Mouse (Mus musculus) kidney, embryonic 16.5 days (tissue): ENCODE data around the gene Ccdc80. TPM values are rescaled to one million over a fixed set of nuclear protein-coding genes. Genes with fewer than 3 reads are reported as not detected.

Experiments used
- ATAC-seq: fragments of 200-750 bp; cut with Nextera tagmentation; 2 replicates; pipeline ENCODE4 v1.8.0; 2017; ENCODE audit warnings: moderate TSS enrichment; ENCODE audit not compliant: low FRiP score, low TSS enrichment
- H3K27ac ChIP-seq: fragments of 300-500 bp; sonication (generic); 2 replicates; pipeline ENCODE4 v1.5.1; 2014; ENCODE audit warnings: low read length
- H3K27me3 ChIP-seq: fragments of 300-500 bp; sonication (generic); 2 replicates; pipeline ENCODE4 v1.6.1; 2014; ENCODE audit warnings: low read length, control low read depth, mixed read lengths; ENCODE audit not compliant: insufficient read depth
- H3K36me3 ChIP-seq: fragments of 300-500 bp; sonication (generic); 2 replicates; pipeline ENCODE4 v1.6.1; 2014; ENCODE audit warnings: low read length, control low read depth, mixed read lengths; ENCODE audit not compliant: insufficient read depth
- H3K4me1 ChIP-seq: fragments of 300-500 bp; sonication (generic); 2 replicates; pipeline ENCODE4 v1.6.1; 2014; ENCODE audit warnings: low read length, control low read depth, mixed read lengths; ENCODE audit not compliant: insufficient read depth
- H3K4me2 ChIP-seq: fragments of 300-500 bp; sonication (generic); replicated peaks from 2 replicates; pipeline ENCODE4 v1.6.1; 2014; ENCODE audit warnings: low read depth, low read length
- H3K4me3 ChIP-seq: fragments of 300-500 bp; sonication (generic); 2 replicates; pipeline ENCODE4 v1.5.1; 2014; ENCODE audit warnings: mild to moderate bottlenecking, low read length
- H3K9ac ChIP-seq: fragments of 300-500 bp; sonication (generic); replicated peaks from 2 replicates; pipeline ENCODE4 v1.6.1; 2014; ENCODE audit warnings: low read length
- H3K9me3 ChIP-seq: fragments of 300-500 bp; sonication (generic); 2 replicates; pipeline ENCODE4 v1.6.1; 2016; ENCODE audit warnings: low read length, control low read depth
- WGBS: fragments of 180-500 bp; shearing (Covaris S2); extraction: QIAGEN DNeasy Blood & Tissue Kit; methylation state at CpG from one replicate; pipeline ENCODE4 v1.1.7; 2014; 5-methylcytosine and 5-hydroxymethylcytosine counted together
- polyA plus RNA-seq: library from polyadenylated mRNA; unstranded; fragments of >200 nt; fragmentation: Nextera tagmentation; extraction: Ambion mirVana; gene quantifications from 2 replicates; pipeline ENCODE4 v1.2.1, GENCODE M21; 2015

Gene Ccdc80
- polyA plus RNA-seq, 1 experiment from 2014 or later = 114 TPM

- Histone ChIP-seq H3K9ac (no peak overlapping the region), H3K4me2 (no peak overlapping the region), H3K4me3 (no peak overlapping the region), H3K27ac (no peak overlapping the region), H3K4me1 (no peaks in the 10 kb centered on the region), H3K36me3 (peaks cover 49% of the 10 kb centered on the region), H3K27me3 (no peaks in the 10 kb centered on the region), H3K9me3 (no peaks in the 10 kb centered on the region)
- WGBS = 96% methylated on average over 5 of the region's 5 CpGs
- ATAC-seq = no peak
These were observed 49.4 kb downstream of the Ccdc80 start for GRCm38 (mm10) chr16:45142565-45142964.

GRCm38 (mm10) chr16:45145119-45145518, 51.9 kb downstream of the Ccdc80 start:
- no peak overlapping the region for H3K27ac ChIP-seq
- no peak overlapping the region for H3K4me3 ChIP-seq
- H3K9ac ChIP-seq = no peak overlapping the region
- WGBS = 89% methylated on average over 6 of the region's 6 CpGs
- H3K9me3 ChIP-seq = no peaks in the 10 kb centered on the region
- ATAC-seq = no peak
- H3K4me2 ChIP-seq = no peak overlapping the region
- no peaks in the 10 kb centered on the region for H3K4me1 ChIP-seq
- H3K27me3 ChIP-seq = no peaks in the 10 kb centered on the region
- peaks cover 47% of the 10 kb centered on the region for H3K36me3 ChIP-seq

GRCm38 (mm10) chr16:45148488-45149082, 55.4 kb downstream of the Ccdc80 start:
- H3K27ac ChIP-seq = no peak overlapping the region
- WGBS = 89% methylated on average over 10 of the region's 10 CpGs
- no peak overlapping the region for H3K4me3 ChIP-seq
- no peak overlapping the region for H3K9ac ChIP-seq
- H3K9me3 ChIP-seq = no peaks in the 10 kb centered on the region
- no peak overlapping the region for H3K4me2 ChIP-seq
- no peaks in the 10 kb centered on the region for H3K27me3 ChIP-seq
- no peak for ATAC-seq
- peaks cover 35% of the 10 kb centered on the region for H3K36me3 ChIP-seq
- no peaks in the 10 kb centered on the region for H3K4me1 ChIP-seq

GRCm38 (mm10) chr16:45154741-45155250, 61.6 kb downstream of the Ccdc80 start:
- Histone ChIP-seq H3K4me2 (no peak overlapping the region), H3K36me3 (peaks cover 4% of the 10 kb centered on the region; the same call in 1 of the 2 replicates), H3K4me1 (peaks cover 10% of the 10 kb centered on the region; the same call in 1 of the 2 replicates), H3K27ac (no peak overlapping the region), H3K27me3 (no peaks in the 10 kb centered on the region), H3K9ac (no peak overlapping the region), H3K9me3 (no peaks in the 10 kb centered on the region), H3K4me3 (no peak overlapping the region)
- 83% methylated on average over 3 of the region's 3 CpGs for WGBS
- no peak for ATAC-seq

GRCm38 (mm10) chr16:45158136-45158521, 64.9 kb downstream of the Ccdc80 start:
- Histone ChIP-seq H3K27me3 (no peaks in the 10 kb centered on the region), H3K4me1 (peaks cover 12% of the 10 kb centered on the region; the same call in 1 of the 2 replicates), H3K36me3 (no peaks in the 10 kb centered on the region), H3K9ac (peak overlapping the region; percentile 73), H3K9me3 (no peaks in the 10 kb centered on the region), H3K27ac (peak overlapping the region; percentile 92), H3K4me2 (peak overlapping the region; percentile 83), H3K4me3 (peak overlapping the region; percentile 89)
- under 1% methylated on average over 20 of the region's 20 CpGs for WGBS
- ATAC-seq = peak; percentile 83

GRCm38 (mm10) chr16:45158522-45159388, 65.6 kb downstream of the Ccdc80 start, which contains the start of the genes Slc35a5 and Atg3:
Gene Slc35a5 (minus strand): TSS chr16:45158706.
Gene Atg3 (plus strand): TSS chr16:45158785.
- WGBS = under 1% methylated on average over 59 of the region's 64 CpGs
- H3K27ac ChIP-seq = peak within 1 kb of the TSS; percentile 93
- peak within 1 kb of the TSS; percentile 83 for H3K4me2 ChIP-seq
- peaks cover 12% of the 10 kb centered on the region; the same call in 1 of the 2 replicates for H3K4me1 ChIP-seq
- peak; percentile 99 for ATAC-seq
- H3K9me3 ChIP-seq = no peaks in the 10 kb centered on the region
- no peaks in the 10 kb centered on the region for H3K27me3 ChIP-seq
- peak within 1 kb of the TSS; percentile 90 for H3K9ac ChIP-seq
- H3K4me3 ChIP-seq = peak within 1 kb of the TSS; percentile 89
- H3K36me3 ChIP-seq = no peaks in the 10 kb centered on the region

GRCm38 (mm10) chr16:45159389-45159716, 66.2 kb downstream of the Ccdc80 start:
- WGBS = 2% methylated on average over 11 of the region's 11 CpGs
- no peak for ATAC-seq
- no peaks in the 10 kb centered on the region for H3K36me3 ChIP-seq

More at GRCm38 (mm10) chr16:45159389-45159716, 66.2 kb downstream of the Ccdc80 start:
- H3K4me2 ChIP-seq = peak overlapping the region; percentile 83
- H3K4me1 ChIP-seq = peaks cover 12% of the 10 kb centered on the region; the same call in 1 of the 2 replicates
- peak overlapping the region; percentile 89 for H3K4me3 ChIP-seq
- H3K9ac ChIP-seq = peak overlapping the region; percentile 90
- no peaks in the 10 kb centered on the region for H3K9me3 ChIP-seq
- peak overlapping the region; percentile 93 for H3K27ac ChIP-seq
- no peaks in the 10 kb centered on the region for H3K27me3 ChIP-seq

Other genes starting within 250 kb of the Ccdc80 start
- not detected in 2 replicates for gene Cd200r2, start 226.3 kb upstream of the Ccdc80 start, polyA plus RNA-seq
- 0.12 and 0.47 TPM in 2 replicates for gene Cd200r3, start 149.7 kb upstream of the Ccdc80 start, polyA plus RNA-seq
- gene Slc35a5, start 65.3 kb downstream of the Ccdc80 start, polyA plus RNA-seq = 25.3 and 26.2 TPM in 2 replicates
- gene Atg3, start 65.4 kb downstream of the Ccdc80 start, polyA plus RNA-seq = 30.9 and 37.0 TPM in 2 replicates
- gene Btla, start 130.9 kb downstream of the Ccdc80 start, polyA plus RNA-seq = 0.06 and 0.22 TPM in 2 replicates